Mouse (Mus musculus) E14TG2a.4 (cell line): ENCODE measurements at regions not wholly inside any gene's neighbourhood (a gene's known extent, or its start where the extent isn't known, plus 50 kb on each side); places are given as distances from the start of the nearest gene placed in this dataset.

Source experiments
- H3K27me3 ChIP-seq: 2 replicates; pipeline ENCODE4 v1.6.1; 2014; ENCODE audit warnings: low read length, control low read depth; ENCODE audit not compliant: insufficient read depth
- H3K36me3 ChIP-seq: 2 replicates; pipeline ENCODE4 v1.6.1; 2014; ENCODE audit warnings: low read length, control low read depth; ENCODE audit not compliant: insufficient read depth
- H3K4me1 ChIP-seq: replicated peaks from 2 replicates; pipeline ENCODE4 v1.6.1; 2014; ENCODE audit warnings: low read depth, low read length, control low read depth
- H3K4me3 ChIP-seq: replicated peaks from 2 replicates; pipeline ENCODE4 v1.5.1; 2014; ENCODE audit warnings: mild to moderate bottlenecking, low read length
- H3K9me3 ChIP-seq: 2 replicates; pipeline ENCODE4 v1.6.1; 2014; ENCODE audit warnings: low read length, control low read depth
- CTCF ChIP-seq: conservative IDR thresholded peaks from 2 replicates; pipeline ENCODE4 v1.5.1; 2014; ENCODE audit warnings: low read length
- NANOG ChIP-seq: IDR thresholded peaks from 2 replicates; pipeline ENCODE4 v1.6.1; 2014; ENCODE audit warnings: borderline replicate concordance, low read length, mixed read lengths
- POU5F1 ChIP-seq: IDR thresholded peaks from 2 replicates; pipeline ENCODE4 v1.6.1; 2014; ENCODE audit warnings: low read length, borderline replicate concordance

DNA sequence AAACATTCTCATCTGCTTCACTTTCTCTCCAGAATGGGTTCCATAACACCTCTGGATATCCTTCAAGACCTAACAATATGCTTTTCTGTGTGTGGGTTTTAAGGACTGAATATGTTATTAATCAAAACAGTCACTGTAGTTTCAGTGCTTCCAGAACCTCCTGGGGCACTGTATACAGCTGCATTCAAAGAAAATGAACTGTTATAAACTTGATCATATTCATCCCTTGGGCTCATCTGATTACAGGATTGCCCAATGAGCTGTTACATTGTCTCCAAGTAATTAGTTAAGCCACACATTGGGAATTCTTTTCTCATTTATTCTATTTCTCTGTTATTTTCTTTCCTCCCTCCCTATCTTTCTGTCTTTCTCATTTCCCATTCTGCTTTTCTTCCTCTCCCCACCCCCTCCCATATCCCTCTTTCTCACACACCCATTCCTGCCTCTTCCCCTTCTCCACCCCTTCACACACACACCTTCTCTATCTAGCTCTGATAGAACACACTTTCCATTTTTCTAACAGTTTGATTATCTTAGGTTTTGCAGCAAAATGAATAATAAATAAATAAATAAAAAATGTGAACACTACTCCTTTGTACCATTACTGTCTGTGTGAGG is 121.3 kb upstream of the Chmp2b start:
- TF ChIP-seq CTCF (no peak), NANOG (no peak), POU5F1 (no peak)
- no peaks in the 10 kb centered on the region for H3K9me3 ChIP-seq
- no peaks in the 10 kb centered on the region for H3K36me3 ChIP-seq
- no peaks in the 10 kb centered on the region for H3K27me3 ChIP-seq
- H3K4me1 ChIP-seq, result no peaks in the 10 kb centered on the region
- no peak overlapping the region for H3K4me3 ChIP-seq

DNA sequence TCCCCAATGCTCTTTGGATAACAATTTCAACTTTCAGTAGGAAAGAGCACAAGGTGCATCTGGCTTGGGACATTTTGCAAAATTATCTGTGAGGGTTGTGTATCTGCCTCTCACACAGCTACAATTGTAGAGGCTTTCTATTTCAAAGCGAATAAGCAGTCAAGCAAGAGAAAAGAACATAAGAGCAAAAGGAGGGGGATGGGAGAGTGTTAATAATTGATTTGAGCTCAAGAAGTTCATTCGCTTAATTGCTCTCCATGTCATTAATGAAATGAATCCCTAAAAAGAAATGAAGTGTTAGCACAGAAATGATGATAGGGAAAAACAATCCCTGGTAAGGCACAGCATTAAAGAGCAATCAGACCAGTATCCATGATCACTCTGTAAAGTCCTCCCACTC is 121.4 kb upstream of the Vgll3 start:
- H3K4me3 ChIP-seq, result no peak overlapping the region
- no peak for TF ChIP-seq CTCF
- H3K4me1 ChIP-seq, result no peaks in the 10 kb centered on the region
- H3K36me3 ChIP-seq, result no peaks in the 10 kb centered on the region
- H3K9me3 ChIP-seq, result no peaks in the 10 kb centered on the region
- no peaks in the 10 kb centered on the region for H3K27me3 ChIP-seq

DNA sequence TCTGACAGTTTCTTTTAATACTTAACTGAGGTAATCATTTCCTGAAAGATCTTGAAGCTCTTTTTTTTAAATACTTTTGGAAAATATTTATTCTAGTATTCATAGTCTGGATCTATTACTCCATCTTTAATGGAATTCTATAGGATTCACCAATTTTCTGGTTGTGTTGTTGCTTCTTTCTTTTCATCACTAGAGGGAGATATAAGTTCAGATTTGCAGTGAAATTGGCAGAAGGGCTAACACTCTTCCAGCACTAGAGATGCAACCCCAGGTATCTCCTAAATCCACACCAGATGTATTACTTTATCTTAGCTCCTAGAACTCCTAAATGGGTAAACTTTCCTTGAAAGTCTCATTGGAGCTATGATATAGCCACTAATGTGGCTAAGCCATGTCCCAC is 99.4 kb upstream of the Vgll3 start:
- Histone ChIP-seq H3K4me1 (no peaks in the 10 kb centered on the region), H3K36me3 (no peaks in the 10 kb centered on the region), H3K27me3 (no peaks in the 10 kb centered on the region), H3K9me3 (no peaks in the 10 kb centered on the region), H3K4me3 (no peak overlapping the region)
- TF ChIP-seq NANOG, result no peak
- TF ChIP-seq CTCF, result peak; percentile 17; the same call in 1 of the 2 replicates

DNA sequence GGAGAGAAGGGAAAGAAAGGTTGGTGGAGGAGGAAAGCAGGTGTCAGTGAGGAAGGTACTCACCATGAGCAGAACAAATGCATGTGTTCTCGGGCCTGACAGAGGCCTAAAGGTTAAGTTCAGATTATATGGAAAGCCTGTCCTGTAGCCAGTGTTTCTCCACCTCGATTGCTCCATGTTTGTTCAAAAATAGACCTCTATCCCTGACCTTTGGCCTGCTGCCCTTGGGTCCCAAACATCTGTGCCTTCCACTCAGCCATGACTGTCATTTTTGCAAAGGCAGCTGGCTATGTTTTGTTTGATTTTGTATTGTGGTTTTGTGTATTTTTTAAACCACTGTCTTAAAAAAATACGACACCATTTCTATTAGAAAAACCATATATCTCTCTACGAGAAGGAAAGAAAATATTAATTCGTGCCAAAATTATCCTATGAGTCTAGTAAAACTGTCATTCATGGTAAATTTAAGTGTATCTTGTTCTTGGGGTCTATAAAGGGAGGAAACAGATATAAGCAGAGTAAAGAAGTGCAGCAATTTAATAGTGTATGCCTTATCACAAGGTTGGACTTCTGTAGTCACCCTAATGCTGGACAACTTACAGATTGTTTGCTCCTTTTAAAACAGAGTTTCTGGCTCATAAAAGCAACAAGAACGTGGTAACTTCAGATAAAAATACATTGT is 96.1 kb upstream of the Vgll3 start:
- no peak for TF ChIP-seq POU5F1
- TF ChIP-seq CTCF, result no peak
- TF ChIP-seq NANOG, result no peak
- Histone ChIP-seq H3K36me3 (no peaks in the 10 kb centered on the region), H3K9me3 (no peaks in the 10 kb centered on the region), H3K27me3 (no peaks in the 10 kb centered on the region), H3K4me1 (no peaks in the 10 kb centered on the region), H3K4me3 (no peak overlapping the region)

DNA sequence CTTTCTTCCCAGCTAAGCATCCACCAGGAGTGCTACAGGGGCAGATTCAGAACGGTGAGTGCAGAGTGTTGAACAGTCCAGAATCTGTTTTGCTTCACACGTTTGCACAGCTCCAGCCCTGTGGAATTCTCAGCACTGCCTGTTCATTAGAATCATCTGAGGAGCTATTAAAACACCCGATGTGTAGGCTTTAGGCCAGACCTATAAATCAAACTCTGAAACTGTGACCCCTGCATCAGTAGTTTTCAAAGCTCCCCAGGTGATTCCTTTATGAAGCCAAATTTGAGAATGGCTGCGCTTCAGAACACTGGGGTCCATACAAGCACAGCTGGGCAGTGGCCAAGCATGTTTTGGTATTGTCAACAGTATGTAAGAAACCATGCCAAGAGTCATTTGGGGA is 94.1 kb upstream of the Vgll3 start:
- Histone ChIP-seq H3K9me3 (no peaks in the 10 kb centered on the region), H3K27me3 (no peaks in the 10 kb centered on the region), H3K4me1 (no peaks in the 10 kb centered on the region), H3K4me3 (no peak overlapping the region), H3K36me3 (no peaks in the 10 kb centered on the region)
- TF ChIP-seq POU5F1 (no peak), CTCF (no peak), NANOG (no peak)

DNA sequence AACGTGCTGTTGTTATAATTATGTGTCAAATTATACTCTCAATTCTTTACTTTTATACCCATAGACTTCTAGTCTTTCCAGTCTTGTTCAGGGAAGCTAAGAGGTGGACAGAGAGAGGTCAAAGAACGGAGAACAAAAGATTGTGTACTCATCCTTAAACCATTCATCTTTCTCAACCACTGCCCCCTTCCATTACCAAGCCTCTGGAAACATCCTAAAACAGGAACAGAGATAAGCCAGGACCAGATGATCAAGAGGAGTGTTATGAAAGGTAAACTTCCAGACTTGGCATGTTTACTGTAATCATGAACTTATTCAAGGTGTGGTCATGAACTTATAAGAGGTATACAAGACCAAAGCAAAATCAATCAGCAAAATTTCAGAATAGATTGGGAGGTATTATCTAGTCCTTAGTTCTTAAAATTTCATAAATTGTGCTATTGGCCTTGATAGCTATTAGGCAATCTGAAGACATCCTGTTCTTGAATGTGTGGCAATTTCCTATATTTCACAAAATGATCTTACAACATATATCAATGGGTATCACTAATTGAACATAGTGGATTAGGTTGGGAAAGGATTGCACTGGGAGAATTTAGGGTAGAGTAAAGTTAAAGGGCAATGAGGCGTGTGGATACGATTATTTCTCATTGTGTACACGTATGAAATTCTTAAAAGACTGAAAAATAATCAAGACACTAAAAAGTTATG is 89.3 kb upstream of the Vgll3 start:
- no peak for TF ChIP-seq NANOG
- no peak for TF ChIP-seq CTCF
- TF ChIP-seq POU5F1, result no peak
- no peaks in the 10 kb centered on the region for H3K36me3 ChIP-seq
- H3K27me3 ChIP-seq, result no peaks in the 10 kb centered on the region
- H3K9me3 ChIP-seq, result no peaks in the 10 kb centered on the region
- no peaks in the 10 kb centered on the region for H3K4me1 ChIP-seq
- no peak overlapping the region for H3K4me3 ChIP-seq

DNA sequence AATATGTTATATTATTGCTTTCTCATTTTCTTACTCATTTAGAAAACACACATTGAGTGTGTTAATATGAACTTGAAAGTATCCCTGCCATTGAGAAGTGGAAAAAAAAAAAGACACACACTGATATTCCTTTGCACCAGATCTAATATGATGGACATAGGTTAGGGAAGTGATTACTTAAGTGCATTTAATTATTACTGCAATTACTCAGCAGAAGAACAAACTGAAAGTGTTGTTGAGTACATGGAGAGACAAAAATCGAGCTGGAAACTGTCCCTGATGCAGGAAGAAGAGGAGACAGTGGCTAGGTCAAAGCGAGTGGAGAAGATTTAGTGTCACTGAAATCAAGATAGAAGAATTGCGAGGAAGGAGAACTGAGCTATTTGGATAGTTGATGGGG is 88.8 kb upstream of the Vgll3 start:
- Histone ChIP-seq H3K9me3 (no peaks in the 10 kb centered on the region), H3K36me3 (no peaks in the 10 kb centered on the region), H3K27me3 (no peaks in the 10 kb centered on the region), H3K4me1 (no peaks in the 10 kb centered on the region), H3K4me3 (no peak overlapping the region)
- no peak for TF ChIP-seq POU5F1
- no peak for TF ChIP-seq NANOG
- TF ChIP-seq CTCF, result no peak

DNA sequence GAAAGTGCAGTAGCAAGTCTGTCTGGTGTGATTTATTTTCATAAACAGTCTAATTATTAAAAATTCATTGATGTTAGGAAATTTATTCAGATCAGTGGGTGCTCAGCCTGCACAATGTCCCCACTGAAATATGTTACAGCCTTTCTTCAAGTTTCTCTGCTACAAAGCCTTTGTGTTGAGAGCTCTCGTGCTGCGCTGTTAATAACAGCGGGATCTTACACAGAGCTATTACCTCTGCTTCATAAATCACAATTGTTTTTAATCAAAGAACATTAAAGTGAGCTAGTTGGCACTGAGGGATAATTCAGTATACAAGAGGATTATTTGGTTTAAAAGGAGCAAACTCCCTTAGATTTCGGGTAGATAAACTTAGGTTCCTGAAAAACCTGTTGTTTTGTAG is 85.7 kb upstream of the Vgll3 start:
- H3K4me1 ChIP-seq, result no peaks in the 10 kb centered on the region
- TF ChIP-seq CTCF, result no peak
- no peak for TF ChIP-seq NANOG
- no peak for TF ChIP-seq POU5F1
- H3K4me3 ChIP-seq, result no peak overlapping the region
- H3K27me3 ChIP-seq, result no peaks in the 10 kb centered on the region
- no peaks in the 10 kb centered on the region for H3K9me3 ChIP-seq
- H3K36me3 ChIP-seq, result no peaks in the 10 kb centered on the region

DNA sequence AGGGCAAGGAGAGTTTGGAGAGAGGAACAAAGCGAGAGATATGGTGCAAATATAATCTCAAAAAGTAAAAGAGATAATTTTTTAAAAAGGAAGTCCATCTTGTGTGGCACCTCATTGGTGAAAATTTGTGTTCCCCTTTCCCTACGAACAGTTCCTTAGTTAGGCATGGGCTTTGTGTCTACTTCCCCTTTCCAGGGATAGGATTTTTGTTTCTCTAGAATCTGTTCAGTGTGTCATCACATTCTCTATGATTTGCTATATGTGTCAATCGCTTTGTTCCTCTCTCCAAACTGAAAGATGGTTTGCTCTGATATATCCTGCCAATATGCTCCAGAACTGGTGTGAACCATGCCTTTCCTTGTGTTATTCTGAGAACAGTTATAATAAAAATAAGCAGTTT is 75.4 kb upstream of the Vgll3 start:
- no peaks in the 10 kb centered on the region for H3K27me3 ChIP-seq
- TF ChIP-seq NANOG (no peak), POU5F1 (no peak), CTCF (no peak)
- H3K9me3 ChIP-seq, result no peaks in the 10 kb centered on the region
- H3K4me3 ChIP-seq, result no peak overlapping the region
- H3K4me1 ChIP-seq, result no peaks in the 10 kb centered on the region
- H3K36me3 ChIP-seq, result no peaks in the 10 kb centered on the region
